Mouse (Mus musculus): ENCODE data around the gene Fam168a. TPM values are rescaled to one million over a fixed set of nuclear protein-coding genes. Genes with fewer than 3 reads are reported as not detected.
A peak's percentile ranks its signal among the peaks of the same experiment; 100 is the strongest.

Gene Fam168a
- polyA plus RNA-seq, 1 experiment: 158 TPM

- no peak for DNase-seq (ENCODE audit: low read depth)
Observed at GRCm38 (mm10) chr7:100786078-100786477, 79.6 kb downstream of the Fam168a start.

GRCm38 (mm10) chr7:100788291-100788690, 81.9 kb downstream of the Fam168a start:
- DNase-seq (ENCODE audit: low read depth): peak; percentile 17
- TF ChIP-seq CTCF (IDR thresholded peaks at IDR 0.05; ENCODE audit: borderline replicate concordance, extremely low read depth, insufficient read depth, insufficient read length): no peak
- TF ChIP-seq POLR2A (IDR thresholded peaks at IDR 0.05; ENCODE audit: borderline replicate concordance, extremely low read depth, insufficient read depth, insufficient read length, poor library complexity, severe bottlenecking): no peak

More at GRCm38 (mm10) chr7:100786078-100786477, 79.6 kb downstream of the Fam168a start:
- TF ChIP-seq CTCF (IDR thresholded peaks at IDR 0.05; ENCODE audit: borderline replicate concordance, extremely low read depth, insufficient read depth, insufficient read length): no peak
- TF ChIP-seq POLR2A (IDR thresholded peaks at IDR 0.05; ENCODE audit: borderline replicate concordance, extremely low read depth, insufficient read depth, insufficient read length, poor library complexity, severe bottlenecking): no peak

GRCm38 (mm10) chr7:100798810-100799209, 92.4 kb downstream of the Fam168a start:
- TF ChIP-seq POLR2A (IDR thresholded peaks at IDR 0.05; ENCODE audit: borderline replicate concordance, extremely low read depth, insufficient read depth, insufficient read length, poor library complexity, severe bottlenecking): no peak
- TF ChIP-seq CTCF (IDR thresholded peaks at IDR 0.05; ENCODE audit: borderline replicate concordance, extremely low read depth, insufficient read depth, insufficient read length): peak; percentile 12; the same call in 1 of the 2 replicates
- peak; percentile 27 for DNase-seq (ENCODE audit: low read depth)

- no peak for DNase-seq (ENCODE audit: low read depth)
- TF ChIP-seq POLR2A (IDR thresholded peaks at IDR 0.05; ENCODE audit: borderline replicate concordance, extremely low read depth, insufficient read depth, insufficient read length, poor library complexity, severe bottlenecking) (no peak), CTCF (IDR thresholded peaks at IDR 0.05; ENCODE audit: borderline replicate concordance, extremely low read depth, insufficient read depth, insufficient read length) (no peak)
Observed at GRCm38 (mm10) chr7:100805391-100805790, 99.0 kb downstream of the Fam168a start.

- TF ChIP-seq CTCF (IDR thresholded peaks at IDR 0.05; ENCODE audit: borderline replicate concordance, extremely low read depth, insufficient read depth, insufficient read length) (no peak), POLR2A (IDR thresholded peaks at IDR 0.05; ENCODE audit: borderline replicate concordance, extremely low read depth, insufficient read depth, insufficient read length, poor library complexity, severe bottlenecking) (no peak)
- peak; percentile 28 for DNase-seq (ENCODE audit: low read depth)
Observed at GRCm38 (mm10) chr7:100811912-100812311, 105.5 kb downstream of the Fam168a start.

- DNase-seq (ENCODE audit: low read depth): no peak
- TF ChIP-seq CTCF (IDR thresholded peaks at IDR 0.05; ENCODE audit: borderline replicate concordance, extremely low read depth, insufficient read depth, insufficient read length) (no peak), POLR2A (IDR thresholded peaks at IDR 0.05; ENCODE audit: borderline replicate concordance, extremely low read depth, insufficient read depth, insufficient read length, poor library complexity, severe bottlenecking) (no peak)
Observed at GRCm38 (mm10) chr7:100812641-100813040, 106.2 kb downstream of the Fam168a start.

- DNase-seq (ENCODE audit: low read depth): peak; percentile 74
Observed at GRCm38 (mm10) chr7:100815900-100816570, 109.6 kb downstream of the Fam168a start.

GRCm38 (mm10) chr7:100816759-100817441, 110.5 kb downstream of the Fam168a start:
- DNase-seq (ENCODE audit: low read depth): peak; percentile 80
- TF ChIP-seq CTCF (IDR thresholded peaks at IDR 0.05; ENCODE audit: borderline replicate concordance, extremely low read depth, insufficient read depth, insufficient read length): no peak
- no peak for TF ChIP-seq POLR2A (IDR thresholded peaks at IDR 0.05; ENCODE audit: borderline replicate concordance, extremely low read depth, insufficient read depth, insufficient read length, poor library complexity, severe bottlenecking)

More at GRCm38 (mm10) chr7:100815900-100816570, 109.6 kb downstream of the Fam168a start:
- no peak for TF ChIP-seq CTCF (IDR thresholded peaks at IDR 0.05; ENCODE audit: borderline replicate concordance, extremely low read depth, insufficient read depth, insufficient read length)
- TF ChIP-seq POLR2A (IDR thresholded peaks at IDR 0.05; ENCODE audit: borderline replicate concordance, extremely low read depth, insufficient read depth, insufficient read length, poor library complexity, severe bottlenecking): no peak

GRCm38 (mm10) chr7:100817442-100817760, 111.0 kb downstream of the Fam168a start:
- TF ChIP-seq POLR2A (IDR thresholded peaks at IDR 0.05; ENCODE audit: borderline replicate concordance, extremely low read depth, insufficient read depth, insufficient read length, poor library complexity, severe bottlenecking) (no peak), CTCF (IDR thresholded peaks at IDR 0.05; ENCODE audit: borderline replicate concordance, extremely low read depth, insufficient read depth, insufficient read length) (no peak)
- DNase-seq (ENCODE audit: low read depth): no peak

GRCm38 (mm10) chr7:100818401-100819064, 112.1 kb downstream of the Fam168a start:
- peak; percentile 55 for DNase-seq (ENCODE audit: low read depth)
- TF ChIP-seq CTCF (IDR thresholded peaks at IDR 0.05; ENCODE audit: borderline replicate concordance, extremely low read depth, insufficient read depth, insufficient read length) (peak; percentile 46; the same call in 1 of the 2 replicates), POLR2A (IDR thresholded peaks at IDR 0.05; ENCODE audit: borderline replicate concordance, extremely low read depth, insufficient read depth, insufficient read length, poor library complexity, severe bottlenecking) (no peak)

GRCm38 (mm10) chr7:100824661-100825060, 118.2 kb downstream of the Fam168a start:
- no peak for DNase-seq (ENCODE audit: low read depth)
- TF ChIP-seq POLR2A (IDR thresholded peaks at IDR 0.05; ENCODE audit: borderline replicate concordance, extremely low read depth, insufficient read depth, insufficient read length, poor library complexity, severe bottlenecking): no peak
- TF ChIP-seq CTCF (IDR thresholded peaks at IDR 0.05; ENCODE audit: borderline replicate concordance, extremely low read depth, insufficient read depth, insufficient read length): no peak

Data from brain, embryonic 14.5 days (tissue).